Mouse (Mus musculus): ENCODE data around the gene Gm8122. TPM values are rescaled to one million over a fixed set of nuclear protein-coding genes. Genes with fewer than 3 reads are reported as not detected.
"Not testable (repeated sequence)": the region's sequence is repeated elsewhere in the genome, so short reads cannot be mapped to it uniquely, and the experiment has no call there.

Gm8122 gene
- polyA plus RNA-seq (2017; shearing (Covaris generic)): not detected

GRCm38 (mm10) chr14:43235204-43235603 is at the start of gene Gm8122:
Gm8122 (minus strand) TSS chr14:43235304.
- not testable (repeated sequence) for ATAC-seq

DNA sequence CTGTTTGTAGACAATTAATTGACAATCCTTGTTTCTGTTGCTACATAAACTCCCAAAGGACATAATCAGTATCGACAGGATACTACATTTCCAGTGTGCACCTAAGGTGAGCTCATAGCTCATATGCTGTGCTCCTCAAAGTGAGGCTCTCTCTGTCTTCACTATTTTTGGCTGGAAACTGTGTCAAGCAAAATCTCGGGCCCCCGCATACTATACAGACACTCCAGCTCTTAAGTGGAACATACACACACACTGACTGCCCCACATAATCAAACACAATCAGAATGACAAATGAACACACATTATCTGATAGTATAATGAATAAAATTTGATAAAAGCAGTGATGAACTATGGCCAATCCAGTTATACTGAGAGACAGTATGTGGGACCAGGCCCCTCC is 43.6 kb upstream of the Gm8122 start:
- not testable (repeated sequence) for ATAC-seq

DNA sequence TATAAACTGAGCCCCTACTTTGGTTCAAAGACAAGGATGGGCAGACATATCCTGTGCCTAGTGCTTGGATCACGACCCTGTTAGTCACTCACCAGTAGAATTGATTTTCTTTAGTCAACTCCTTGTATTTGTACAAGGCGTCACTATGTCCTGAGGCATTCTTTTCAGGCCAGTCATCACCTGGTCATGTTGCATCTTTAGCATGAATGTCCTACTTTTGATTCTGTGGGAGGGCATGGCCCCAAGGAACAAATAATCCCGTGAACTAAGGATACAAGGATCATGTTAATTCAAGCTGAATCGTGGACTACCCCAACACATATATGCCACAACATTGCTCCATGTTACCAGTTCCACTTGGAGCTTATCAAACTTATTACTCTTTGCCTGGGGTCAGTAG is 43.0 kb upstream of the Gm8122 start:
- ATAC-seq: not testable (repeated sequence)

GRCm38 (mm10) chr14:43277468-43277867 is 42.4 kb upstream of the Gm8122 start:
- not testable (repeated sequence) for ATAC-seq

GRCm38 (mm10) chr14:43275752-43276151 is 40.6 kb upstream of the Gm8122 start:
- not testable (repeated sequence) for ATAC-seq

DNA sequence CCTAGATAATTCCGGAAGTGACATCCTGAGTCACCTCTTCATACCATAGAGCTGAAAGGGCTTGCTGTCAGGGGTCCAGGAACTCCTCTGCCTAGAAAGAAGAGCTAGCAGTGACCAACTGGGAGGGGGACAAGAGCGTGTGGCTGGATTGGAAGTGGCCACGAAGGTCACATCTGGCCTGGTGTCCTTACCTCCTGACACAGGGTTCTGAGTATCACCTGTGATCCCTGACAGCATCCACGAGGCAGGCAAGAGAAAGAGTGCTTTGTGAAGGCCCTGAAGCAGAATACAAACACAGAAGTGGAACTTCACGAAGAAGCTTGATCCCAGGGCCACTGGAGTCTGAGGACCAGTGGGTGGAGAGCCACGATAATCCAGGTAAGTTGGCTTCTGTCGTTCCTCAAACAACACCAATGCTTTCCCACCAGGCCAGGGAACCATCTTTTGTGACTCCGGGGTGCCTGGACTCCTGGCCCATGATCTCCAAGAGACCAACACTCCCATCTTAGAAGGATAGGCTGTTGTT is 39.9 kb upstream of the Gm8122 start, which contains the start of gene Gm9732:
TSS of gene Gm9732 (plus strand) at position 51 of the 526 bp plus-strand sequence.
- not testable (repeated sequence) for ATAC-seq

GRCm38 (mm10) chr14:43273161-43273560 is 38.1 kb upstream of the Gm8122 start:
- ATAC-seq: not testable (repeated sequence)

DNA sequence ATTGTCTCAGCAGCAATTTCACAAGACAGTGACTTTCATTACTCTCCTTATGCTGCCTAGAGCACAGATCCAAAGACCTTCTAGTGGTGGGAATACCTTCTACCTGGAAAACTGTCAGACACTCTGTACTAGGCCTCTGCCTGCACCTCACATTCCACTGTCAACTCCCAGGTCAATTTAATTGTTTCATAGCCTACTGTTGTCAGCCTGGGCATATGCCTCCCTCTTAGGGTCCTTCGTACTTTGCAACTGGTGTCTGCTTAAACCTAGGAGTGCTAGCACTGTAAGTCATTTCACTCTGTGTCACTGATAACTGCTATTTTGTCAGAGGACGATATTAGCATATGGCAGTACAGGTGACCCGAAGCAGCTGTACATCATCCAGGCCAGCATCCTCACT is 34.1 kb upstream of the Gm8122 start:
- not testable (repeated sequence) for ATAC-seq

DNA sequence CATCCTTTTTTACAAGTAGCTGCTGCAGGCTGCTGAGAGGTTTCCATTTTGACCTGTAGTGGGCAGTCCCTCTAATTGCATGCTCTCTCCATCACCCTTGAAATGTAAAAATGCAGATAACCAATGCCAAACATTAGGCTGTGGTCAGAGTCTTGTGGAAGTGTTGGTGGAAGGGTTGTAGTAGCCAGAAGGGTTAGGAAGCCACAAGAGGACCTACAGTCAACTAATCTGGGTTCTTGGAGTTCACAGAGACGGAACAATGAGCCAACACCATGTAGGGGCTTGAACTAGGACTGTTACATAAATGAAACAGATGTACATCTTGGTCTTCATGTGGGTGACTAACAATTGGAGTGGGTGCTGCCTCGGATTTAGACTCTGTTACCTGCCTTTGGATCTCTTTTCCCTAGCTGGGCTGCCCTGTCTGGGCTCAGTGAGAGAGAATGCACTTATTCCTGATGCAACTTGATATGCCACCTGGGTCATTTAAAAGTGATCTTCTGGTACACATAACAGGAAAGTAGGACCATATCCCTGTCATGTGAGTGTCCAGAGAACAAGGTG is 33.5 kb upstream of the Gm8122 start:
- ATAC-seq: not testable (repeated sequence)

GRCm38 (mm10) chr14:43263421-43263820 is 28.3 kb upstream of the Gm8122 start:
- ATAC-seq: not testable (repeated sequence)

DNA sequence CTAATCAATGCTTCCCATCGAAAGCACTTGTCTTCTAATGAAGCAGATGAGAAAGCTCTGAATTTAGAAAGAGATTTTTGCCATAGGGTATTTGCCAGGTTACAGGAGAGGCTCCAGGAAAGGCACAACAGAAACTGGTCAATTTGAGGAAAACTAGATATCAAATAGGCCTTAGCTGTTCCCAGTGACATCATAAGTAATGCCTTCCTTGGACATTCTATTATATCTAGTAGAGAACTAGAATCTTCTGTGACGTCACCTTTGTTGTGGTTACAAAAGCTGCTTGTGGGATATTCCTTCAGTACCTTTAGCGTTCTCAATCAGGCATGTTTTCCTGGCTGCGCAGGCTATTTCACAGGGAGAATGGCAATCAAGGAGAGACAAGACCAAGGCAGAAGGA is 23.2 kb upstream of the Gm8122 start, which contains the start of gene Gm8126:
TSS of gene Gm8126 (plus strand) at position 301 of the 400 bp plus-strand sequence.
- not testable (repeated sequence) for ATAC-seq

DNA sequence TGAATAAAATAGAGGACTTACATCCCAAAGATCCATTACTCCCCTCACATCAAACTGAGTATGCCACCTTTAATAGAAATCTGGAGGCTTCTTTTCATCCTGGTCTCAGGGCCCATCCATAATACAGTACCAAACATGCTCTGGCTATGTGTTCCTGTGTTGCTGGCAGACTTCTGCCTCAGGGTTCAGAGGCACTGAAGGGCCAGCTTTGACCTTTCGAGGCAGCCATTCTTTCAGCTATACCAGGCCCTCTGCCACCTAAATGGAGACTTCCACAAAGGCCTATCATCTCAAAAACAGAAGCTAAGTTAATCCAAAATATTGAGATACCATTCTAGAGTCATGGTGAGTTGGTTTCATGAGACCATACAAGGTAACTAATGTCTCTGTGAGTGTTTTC is 21.4 kb upstream of the Gm8122 start:
- ATAC-seq: not testable (repeated sequence)

- ATAC-seq: not testable (repeated sequence)
Observed at GRCm38 (mm10) chr14:43250549-43251253, 15.6 kb upstream of the Gm8122 start.

GRCm38 (mm10) chr14:43249611-43250170 is 14.6 kb upstream of the Gm8122 start:
- ATAC-seq: not testable (repeated sequence)

DNA sequence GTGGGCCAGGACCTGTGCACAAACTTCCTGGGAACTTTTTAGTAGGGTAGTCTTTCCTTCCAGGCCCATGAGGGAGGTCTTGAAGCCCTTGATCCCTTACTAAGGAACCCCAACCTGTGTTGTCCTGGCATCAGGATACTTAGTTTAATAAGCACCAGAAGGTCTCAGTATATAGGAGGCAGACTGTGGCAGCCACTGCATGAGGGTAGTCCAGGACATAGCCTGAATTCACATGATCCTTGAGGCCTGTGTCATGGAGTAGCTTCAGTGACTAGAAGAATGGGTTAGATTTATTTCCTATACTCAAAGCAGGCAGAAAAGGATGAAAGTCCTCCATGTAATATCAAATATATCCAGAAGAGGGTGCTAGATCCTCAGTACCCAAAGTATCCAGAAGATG is 2.7 kb upstream of the Gm8122 start:
- ATAC-seq: not testable (repeated sequence)

Other genes starting within 250 kb of the Gm8122 start
- not detected for gene Gm8082, start 241.7 kb downstream of the Gm8122 start, polyA plus RNA-seq (2017; shearing (Covaris generic))
- gene Gm10376, start 219.7 kb downstream of the Gm8122 start, polyA plus RNA-seq (2017; shearing (Covaris generic)): not detected
- not detected for gene Gm8094, start 158.7 kb downstream of the Gm8122 start, polyA plus RNA-seq (2017; shearing (Covaris generic))
- not detected for gene Gm8104, start 134.7 kb downstream of the Gm8122 start, polyA plus RNA-seq (2017; shearing (Covaris generic))
- gene Gm7233, start 55.4 kb downstream of the Gm8122 start, polyA plus RNA-seq (2017; shearing (Covaris generic)): not detected
- gene Gm8126, start 23.3 kb upstream of the Gm8122 start, polyA plus RNA-seq (2017; shearing (Covaris generic)): not detected
- gene Gm9732, start 39.7 kb upstream of the Gm8122 start, polyA plus RNA-seq (2017; shearing (Covaris generic)): under 1 TPM; 0.42 to 0.44 TPM
- not detected for gene Gm8127, start 58.5 kb upstream of the Gm8122 start, polyA plus RNA-seq (2017; shearing (Covaris generic))
- gene 1700001F09Rik, start 112.5 kb upstream of the Gm8122 start, polyA plus RNA-seq (2017; shearing (Covaris generic)): not detected
- not detected for gene Gm8138, start 181.0 kb upstream of the Gm8122 start, polyA plus RNA-seq (2017; shearing (Covaris generic))